Mouse (Mus musculus) layer of hippocampus, adult 2 months (tissue): ENCODE data around the gene Ppef2. TPM values are rescaled to one million over a fixed set of nuclear protein-coding genes. Genes with fewer than 3 reads are reported as not detected.
"Not testable (repeated sequence)": the region's sequence is repeated elsewhere in the genome, so short reads cannot be mapped to it uniquely, and the experiment has no call there.

Experiments used
- DNase-seq, 2 experiments: peaks; one replicate each; pipeline ENCODE4 v3.0.0; 2022; ENCODE audit warnings: low spot score in 2 of 2
- H3K27ac ChIP-seq: fragments of 200-600 bp; 2 replicates; pipeline ENCODE4 v1.8.1; 2022
- H3K4me3 ChIP-seq: fragments of 200-600 bp; 2 replicates; pipeline ENCODE4 v1.8.1; 2022; ENCODE audit warnings: mild to moderate bottlenecking
- CTCF ChIP-seq: fragments of 200-600 bp; conservative IDR thresholded peaks from 2 replicates; pipeline ENCODE4 v1.8.1; 2022; ENCODE audit warnings: antibody characterized with exemption, mild to moderate bottlenecking, moderate library complexity
- total RNA-seq, 2 experiments: library from RNA; stranded (reverse); gene quantifications; 2 replicates each; pipeline ENCODE4 v1.2.3; 2021

Ppef2 gene
- total RNA-seq, 2 experiments from 2014 or later: 1.0 to 1.1 TPM

DNA sequence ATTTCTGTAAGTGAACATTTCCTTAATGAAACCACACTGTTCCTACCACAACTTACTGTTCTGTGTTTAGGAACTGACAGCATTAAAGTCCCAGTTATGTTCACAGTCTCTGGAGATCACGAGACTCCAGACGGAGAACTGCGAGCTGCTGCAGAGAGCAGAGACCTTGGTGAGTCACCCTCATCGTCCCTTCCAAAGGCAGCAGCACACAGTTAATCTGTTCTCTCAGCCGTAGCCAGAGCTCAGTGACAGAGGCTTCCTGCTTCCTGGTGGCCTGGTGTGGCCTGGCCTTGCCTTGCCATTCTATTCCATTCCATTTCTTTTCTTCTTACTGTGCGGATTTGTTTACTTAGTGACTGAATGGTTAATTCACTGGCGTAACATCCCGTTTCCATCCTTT is 57.8 kb downstream of the Ppef2 start:
- no peak for TF ChIP-seq CTCF
- H3K4me3 ChIP-seq: no peak overlapping the region
- no peak for DNase-seq
- H3K27ac ChIP-seq: no peak overlapping the region

GRCm38 (mm10) chr5:92196895-92197811 is 58.9 kb downstream of the Ppef2 start:
- DNase-seq: no peak
- Histone ChIP-seq H3K4me3 (no peak overlapping the region), H3K27ac (no peak overlapping the region)
- no peak for TF ChIP-seq CTCF

DNA sequence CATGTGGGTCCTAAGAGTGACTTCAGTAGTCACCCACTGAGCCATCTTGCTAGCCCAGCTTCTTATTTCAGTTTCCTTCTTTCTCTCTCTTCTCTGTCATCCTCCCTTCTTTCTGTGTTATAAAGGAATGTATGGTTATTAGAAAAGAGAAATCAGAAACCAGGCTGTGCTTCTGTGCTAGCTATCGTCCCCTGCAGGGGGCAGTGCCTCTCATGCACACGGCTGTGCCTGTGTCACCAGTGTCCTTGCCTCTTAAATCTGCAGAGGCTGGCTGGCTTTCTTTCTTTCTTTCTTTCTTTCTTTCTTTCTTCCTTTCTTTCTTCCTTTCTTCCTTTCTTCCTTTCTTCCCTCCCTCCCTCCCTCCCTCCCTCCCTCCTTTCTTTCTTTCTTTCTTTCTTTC is 60.4 kb downstream of the Ppef2 start:
- not testable (repeated sequence) for H3K27ac ChIP-seq, H3K4me3 ChIP-seq
- peak; percentile 80 for TF ChIP-seq CTCF
- peak in 1 of 2 experiments; percentile 21 for DNase-seq

DNA sequence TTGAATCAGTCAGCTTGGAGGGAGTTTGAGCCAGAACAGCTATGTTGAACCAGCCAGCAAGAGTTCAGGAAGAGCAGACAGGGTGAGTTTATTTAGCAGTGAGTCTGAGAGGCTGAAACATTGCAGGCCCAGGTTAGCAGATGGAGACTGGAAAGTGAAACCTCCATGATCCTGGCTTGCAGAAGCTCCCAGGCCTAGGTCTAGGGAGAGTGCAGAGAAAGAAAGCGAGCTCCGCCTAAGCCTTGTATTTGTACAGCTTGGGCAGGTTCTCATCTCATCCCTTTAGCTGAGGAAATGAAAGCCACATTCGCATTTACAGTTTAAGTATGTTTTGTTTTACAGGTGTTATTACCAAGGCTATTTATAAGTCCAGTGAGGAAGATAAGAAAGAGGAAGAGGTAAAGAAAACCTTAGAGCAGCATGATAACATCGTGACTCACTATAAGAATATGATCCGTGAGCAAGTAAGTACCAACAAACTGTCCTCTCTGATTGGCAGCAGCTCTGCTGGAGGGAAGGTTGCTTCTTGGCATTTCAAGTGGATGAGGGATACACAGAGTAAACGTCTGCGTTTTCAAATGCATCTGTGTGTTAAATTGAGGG is 67.1 kb downstream of the Ppef2 start:
- Histone ChIP-seq H3K4me3 (no peak overlapping the region), H3K27ac (no peak overlapping the region)
- TF ChIP-seq CTCF: no peak
- no peak for DNase-seq

- peak in 1 of 2 experiments; percentile 16 for DNase-seq
- no peak overlapping the region for H3K4me3 ChIP-seq
- no peak overlapping the region for H3K27ac ChIP-seq
- TF ChIP-seq CTCF: no peak
Measured at GRCm38 (mm10) chr5:92183071-92183830, 72.8 kb downstream of the Ppef2 start.

Other genes starting within 250 kb of the Ppef2 start
- 10 to 100 TPM; 36.2 to 38.0 TPM for gene Cdkl2, start 212.4 kb downstream of the Ppef2 start, total RNA-seq
- gene G3bp2, start 172.6 kb downstream of the Ppef2 start, total RNA-seq: 100 to 1,000 TPM; 233 to 246 TPM
- gene Uso1, start 118.3 kb downstream of the Ppef2 start, total RNA-seq: 10 to 100 TPM; 76.7 to 79.6 TPM
- gene U90926, start 40.9 kb downstream of the Ppef2 start, total RNA-seq: not detected
- 10 to 100 TPM; 50.1 to 51.0 TPM for gene Naaa, start 21.9 kb upstream of the Ppef2 start, total RNA-seq
- gene Sdad1, start 54.2 kb upstream of the Ppef2 start, total RNA-seq: 10 to 100 TPM; 20.0 to 23.1 TPM
- not detected for gene Cxcl9, start 71.8 kb upstream of the Ppef2 start, total RNA-seq
- 1 to 10 TPM; 3.7 to 4.8 TPM for gene Art3, start 75.5 kb upstream of the Ppef2 start, total RNA-seq
- gene Cxcl10, start 92.6 kb upstream of the Ppef2 start, total RNA-seq: not detected
- 10 to 100 TPM; 32.1 to 32.2 TPM for gene Nup54, start 178.9 kb upstream of the Ppef2 start, total RNA-seq